Mouse (Mus musculus) neural tube, embryonic 12.5 days (tissue): ENCODE measurements around the gene Olfr921. TPM values are rescaled to one million over a fixed set of nuclear protein-coding genes. Genes with fewer than 3 reads are reported as not detected.

Experiments used
- polyA plus RNA-seq: library from polyadenylated mRNA; unstranded; fragments of >200 nt; fragmentation: Nextera tagmentation; extraction: Ambion mirVana; gene quantifications from 2 replicates; pipeline ENCODE4 v1.2.1, GENCODE M21; 2016

The Olfr921 gene
- polyA plus RNA-seq, 1 experiment from 2014 or later, result not detected

Other genes starting within 250 kb of the Olfr921 start
- not detected in 2 replicates for gene Olfr910, start 235.2 kb upstream of the Olfr921 start, polyA plus RNA-seq
- gene Olfr912, start 192.9 kb upstream of the Olfr921 start, polyA plus RNA-seq, result not detected in 2 replicates
- gene Olfr913, start 180.3 kb upstream of the Olfr921 start, polyA plus RNA-seq, result not detected in 2 replicates
- not detected in 2 replicates for gene Olfr914, start 168.0 kb upstream of the Olfr921 start, polyA plus RNA-seq
- not detected in 2 replicates for gene Olfr916, start 113.2 kb upstream of the Olfr921 start, polyA plus RNA-seq
- not detected in 2 replicates for gene Olfr917, start 107.2 kb upstream of the Olfr921 start, polyA plus RNA-seq
- gene Olfr918, start 98.5 kb upstream of the Olfr921 start, polyA plus RNA-seq, result not detected in 2 replicates
- not detected in 2 replicates for gene Olfr919, start 69.4 kb upstream of the Olfr921 start, polyA plus RNA-seq
- 8.5 and 9.7 TPM in 2 replicates for gene Vwa5a, start 54.8 kb upstream of the Olfr921 start, polyA plus RNA-seq
- gene Olfr920, start 20.8 kb upstream of the Olfr921 start, polyA plus RNA-seq, result not detected in 2 replicates
- gene Olfr922, start 41.5 kb downstream of the Olfr921 start, polyA plus RNA-seq, result not detected in 2 replicates
- not detected in 2 replicates for gene Olfr923, start 53.5 kb downstream of the Olfr921 start, polyA plus RNA-seq
- gene Olfr924, start 71.4 kb downstream of the Olfr921 start, polyA plus RNA-seq, result not detected in 2 replicates
- gene Olfr26, start 82.0 kb downstream of the Olfr921 start, polyA plus RNA-seq, result not detected in 2 replicates
- gene Olfr926, start 104.1 kb downstream of the Olfr921 start, polyA plus RNA-seq, result not detected in 2 replicates
- not detected in 2 replicates for gene Olfr930, start 156.7 kb downstream of the Olfr921 start, polyA plus RNA-seq
- gene Olfr933, start 199.2 kb downstream of the Olfr921 start, polyA plus RNA-seq, result not detected in 2 replicates
- not detected in 2 replicates for gene Olfr934, start 215.2 kb downstream of the Olfr921 start, polyA plus RNA-seq
- not detected in 2 replicates for gene Olfr935, start 226.6 kb downstream of the Olfr921 start, polyA plus RNA-seq